Mouse (Mus musculus) liver, embryonic 14.5 days (tissue): ENCODE results near the gene Dab2ip.

Source experiments
- CTCF ChIP-seq: IDR thresholded peaks from 2 replicates; pipeline ENCODE4 v1.5.1; 2016; ENCODE audit warnings: antibody characterized with exemption, low read depth, control low read depth
- EP300 ChIP-seq: IDR thresholded peaks from 2 replicates; pipeline ENCODE4 v1.6.1; 2016; ENCODE audit warnings: antibody characterized with exemption, low read depth

DNA sequence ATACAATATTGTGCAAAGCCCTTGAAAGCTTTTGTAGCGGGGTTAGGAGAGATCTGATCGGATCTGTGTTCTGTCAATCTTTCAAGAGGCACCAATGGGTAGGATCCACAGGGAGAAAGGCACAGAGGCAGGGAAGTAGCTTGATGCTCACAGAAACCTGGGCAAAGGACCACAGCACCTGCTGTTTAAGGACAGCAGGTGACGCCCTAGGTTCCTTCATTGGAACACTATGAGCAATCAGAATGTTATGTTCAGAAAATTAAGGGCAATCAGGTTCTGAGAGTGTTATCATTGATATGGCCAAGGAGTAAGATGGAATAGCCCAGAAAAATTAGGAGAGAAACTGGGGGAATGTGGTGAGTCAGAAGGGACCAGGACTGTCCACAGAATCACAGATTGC is 18.6 kb downstream of the Dab2ip start:
- TF ChIP-seq EP300 (no peak), CTCF (no peak)
